Mouse (Mus musculus) embryonic facial prominence, embryonic 10.5 days (tissue): ENCODE measurements at regions not wholly inside any gene's neighbourhood (a gene's known extent, or its start where the extent isn't known, plus 50 kb on each side); places are given as distances from the start of the nearest gene placed in this dataset.

Experiments used
- DNase-seq: peaks from one replicate; pipeline ENCODE4 v3.0.0-alpha.2; 2017; ENCODE audit warnings: low spot score
- H3K27ac ChIP-seq: fragments of 300-500 bp; sonication (generic); replicated peaks from 2 replicates; pipeline ENCODE4 v1.5.1; 2016; ENCODE audit warnings: mild to moderate bottlenecking
- H3K27me3 ChIP-seq: fragments of 300-500 bp; sonication (generic); replicated peaks from 2 replicates; pipeline ENCODE4 v1.6.1; 2016; ENCODE audit warnings: low read depth, mild to moderate bottlenecking; ENCODE audit not compliant: poor library complexity, severe bottlenecking
- H3K36me3 ChIP-seq: fragments of 300-500 bp; sonication (generic); replicated peaks from 2 replicates; pipeline ENCODE4 v1.6.1; 2016; ENCODE audit warnings: mild to moderate bottlenecking, moderate library complexity
- H3K4me1 ChIP-seq: fragments of 300-500 bp; sonication (generic); 2 replicates; pipeline ENCODE4 v1.6.1; 2016
- H3K4me3 ChIP-seq: fragments of 300-500 bp; sonication (generic); 2 replicates; pipeline ENCODE4 v1.5.1; 2016; ENCODE audit warnings: mild to moderate bottlenecking, moderate library complexity
- H3K9me3 ChIP-seq: fragments of 300-500 bp; sonication (generic); 2 replicates; pipeline ENCODE4 v1.6.1; 2016; ENCODE audit warnings: mild to moderate bottlenecking
- WGBS: fragments of 180-500 bp; shearing (Covaris S2); methylation state at CpG from one replicate; pipeline ENCODE4 v1.1.7; 2016; 5-methylcytosine and 5-hydroxymethylcytosine counted together

DNA sequence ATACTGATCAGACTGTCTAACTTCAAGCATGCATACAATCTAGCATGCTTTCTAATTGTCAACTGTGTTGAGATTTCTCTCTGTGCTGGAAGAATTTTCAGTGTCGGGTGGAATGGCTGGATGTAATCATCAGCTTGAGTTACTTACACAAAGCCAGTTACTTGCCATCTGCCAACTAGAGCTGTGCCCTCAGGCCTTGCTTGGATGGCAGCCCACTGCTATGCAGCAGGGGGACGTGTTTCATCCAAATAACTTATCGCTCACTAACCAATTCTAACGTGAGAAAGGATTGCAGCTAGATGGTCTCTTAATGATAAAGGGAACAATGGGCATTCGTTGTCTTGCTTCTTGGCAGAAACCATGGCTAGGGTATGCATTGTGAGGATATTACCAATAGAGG is 131.3 kb upstream of the Peli2 start:
- 61% methylated on average over 5 of the region's 5 CpGs for WGBS
- H3K36me3 ChIP-seq, result no peaks in the 10 kb centered on the region
- H3K4me1 ChIP-seq, result peaks cover 26% of the 10 kb centered on the region
- no peak overlapping the region for H3K4me3 ChIP-seq
- no peak for DNase-seq
- H3K27me3 ChIP-seq, result no peaks in the 10 kb centered on the region
- H3K27ac ChIP-seq, result no peak overlapping the region
- no peaks in the 10 kb centered on the region; the same call in 1 of the 2 replicates for H3K9me3 ChIP-seq

DNA sequence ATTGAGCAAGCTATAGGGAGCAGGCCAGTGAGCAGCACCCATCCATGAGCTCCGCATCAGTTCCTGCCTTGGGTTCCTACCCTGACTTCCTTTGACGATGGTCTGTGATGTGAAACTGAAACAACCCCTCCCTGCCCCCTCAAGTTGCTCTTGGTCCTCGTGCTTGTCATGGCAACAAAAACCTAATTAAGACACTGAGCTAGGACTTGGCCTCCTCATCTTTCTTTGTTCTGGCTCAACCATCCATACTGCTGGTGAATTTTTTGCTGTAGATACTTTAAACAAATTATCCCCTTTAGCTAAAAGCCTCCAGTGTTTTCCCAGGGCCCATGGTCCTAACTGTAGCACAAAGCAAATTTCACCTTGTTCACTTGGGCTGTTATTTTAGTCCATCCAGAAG is 129.9 kb upstream of the Peli2 start:
- Histone ChIP-seq H3K4me1 (peaks cover 25% of the 10 kb centered on the region), H3K36me3 (no peaks in the 10 kb centered on the region), H3K27me3 (no peaks in the 10 kb centered on the region), H3K9me3 (no peaks in the 10 kb centered on the region), H3K27ac (no peak overlapping the region), H3K4me3 (no peak overlapping the region)
- DNase-seq, result no peak
- WGBS, result 77% methylated on average over 3 of the region's 3 CpGs

DNA sequence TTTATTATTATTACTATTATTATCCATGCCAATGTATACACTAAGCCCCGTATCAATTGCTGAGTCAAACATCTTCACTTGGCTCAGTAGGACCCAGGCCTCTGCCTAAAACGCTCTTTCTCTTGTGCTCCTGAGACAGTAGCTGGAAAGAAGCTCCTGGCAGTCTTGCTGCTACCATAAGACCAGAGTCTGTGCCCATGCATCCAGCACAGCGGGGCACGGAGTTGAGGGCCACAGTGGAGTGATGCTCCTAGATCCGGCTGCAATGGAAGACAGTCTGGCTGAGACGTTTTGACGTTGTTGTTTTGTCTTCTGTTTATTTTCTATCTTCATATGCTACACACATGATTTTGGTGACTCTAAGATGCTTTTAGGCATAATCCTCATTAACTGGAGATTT is 129.1 kb upstream of the Peli2 start:
- Histone ChIP-seq H3K4me3 (no peak overlapping the region), H3K36me3 (no peaks in the 10 kb centered on the region), H3K27ac (no peak overlapping the region), H3K27me3 (no peaks in the 10 kb centered on the region), H3K9me3 (no peaks in the 10 kb centered on the region), H3K4me1 (peaks cover 17% of the 10 kb centered on the region)
- 91% methylated on average over 7 of the region's 7 CpGs for WGBS
- no peak for DNase-seq

DNA sequence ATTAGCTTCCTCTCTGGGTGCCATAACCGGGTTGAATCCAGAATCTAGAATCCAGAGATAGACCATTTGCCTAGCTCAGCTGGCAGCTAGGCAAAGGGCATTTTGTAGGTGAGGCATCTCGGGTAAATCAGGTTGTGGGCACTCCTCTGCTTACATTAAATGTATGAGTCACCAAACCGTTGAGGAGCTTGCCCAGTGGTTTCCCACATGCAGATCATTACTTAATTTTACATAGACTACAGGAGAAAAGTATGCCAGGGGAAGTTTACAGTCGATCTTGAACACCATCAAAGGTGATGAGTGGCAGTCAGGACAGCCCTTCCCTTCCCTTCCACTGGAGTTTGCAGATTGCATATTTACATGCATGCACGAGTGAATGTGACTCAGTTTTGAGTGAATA is 128.5 kb upstream of the Peli2 start:
- H3K4me1 ChIP-seq, result peaks cover 12% of the 10 kb centered on the region
- no peak overlapping the region for H3K4me3 ChIP-seq
- no peaks in the 10 kb centered on the region for H3K36me3 ChIP-seq
- H3K27me3 ChIP-seq, result no peaks in the 10 kb centered on the region
- H3K27ac ChIP-seq, result no peak overlapping the region
- no peak for DNase-seq
- WGBS, result 78% methylated on average over 5 of the region's 5 CpGs
- H3K9me3 ChIP-seq, result no peaks in the 10 kb centered on the region

GRCm38 (mm10) chr14:47992851-47993250 is 127.8 kb upstream of the Peli2 start:
- 89% methylated on average over 5 of the region's 5 CpGs for WGBS
- no peaks in the 10 kb centered on the region for H3K9me3 ChIP-seq
- no peak overlapping the region for H3K27ac ChIP-seq
- DNase-seq, result no peak
- H3K4me1 ChIP-seq, result peaks cover 4% of the 10 kb centered on the region
- H3K27me3 ChIP-seq, result no peaks in the 10 kb centered on the region
- no peak overlapping the region for H3K4me3 ChIP-seq
- no peaks in the 10 kb centered on the region for H3K36me3 ChIP-seq

DNA sequence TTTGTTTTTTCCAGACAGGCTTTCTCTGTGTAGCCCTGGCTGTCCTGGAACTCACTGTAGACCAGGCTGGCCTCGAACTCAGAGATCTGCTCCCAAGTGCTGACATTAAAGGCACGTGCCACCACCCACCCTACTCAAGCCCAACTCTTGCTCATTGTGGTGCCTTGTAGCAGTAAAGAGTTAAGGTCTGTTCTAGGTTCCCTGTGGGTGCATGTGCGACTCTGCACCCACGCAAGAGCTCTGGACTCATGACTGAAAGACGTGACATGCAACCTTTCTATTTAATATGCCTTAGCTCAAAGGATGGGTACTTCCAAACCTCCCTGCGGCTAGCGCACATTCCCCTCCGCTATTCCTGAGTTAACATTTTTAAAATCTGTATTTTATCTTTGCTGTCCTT is 121.7 kb upstream of the Peli2 start:
- WGBS, result 95% methylated on average over 8 of the region's 8 CpGs
- Histone ChIP-seq H3K27me3 (no peaks in the 10 kb centered on the region), H3K27ac (no peak overlapping the region), H3K4me1 (no peaks in the 10 kb centered on the region), H3K4me3 (no peak overlapping the region), H3K36me3 (no peaks in the 10 kb centered on the region), H3K9me3 (no peaks in the 10 kb centered on the region)
- DNase-seq, result no peak

GRCm38 (mm10) chr14:48005092-48005928 is 115.3 kb upstream of the Peli2 start:
- no peak overlapping the region for H3K27ac ChIP-seq
- no peaks in the 10 kb centered on the region for H3K27me3 ChIP-seq
- H3K4me3 ChIP-seq, result no peak overlapping the region
- H3K4me1 ChIP-seq, result peaks cover 6% of the 10 kb centered on the region
- H3K36me3 ChIP-seq, result no peaks in the 10 kb centered on the region
- DNase-seq, result no peak
- 81% methylated on average over 6 of the region's 6 CpGs for WGBS
- H3K9me3 ChIP-seq, result no peaks in the 10 kb centered on the region

DNA sequence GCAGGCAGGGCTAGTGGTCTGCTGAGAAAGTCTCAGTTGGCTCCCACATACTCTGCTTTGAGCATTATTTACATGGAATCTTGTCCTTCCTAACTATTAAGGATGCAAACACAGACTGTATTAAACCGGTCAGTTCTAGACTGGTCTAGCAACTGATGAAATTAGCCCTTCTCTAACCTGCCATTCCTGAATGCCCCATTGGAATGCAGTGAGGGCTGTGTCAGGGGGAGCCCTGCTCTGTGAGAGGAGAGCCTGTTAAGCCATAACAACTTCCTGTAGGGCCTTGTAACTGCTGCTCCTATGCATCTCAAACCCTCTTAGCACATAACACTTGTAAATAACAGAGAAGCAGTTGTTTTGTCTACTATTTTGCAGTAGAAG is 114.7 kb upstream of the Peli2 start:
- DNase-seq, result no peak
- peaks cover 6% of the 10 kb centered on the region for H3K4me1 ChIP-seq
- H3K4me3 ChIP-seq, result no peak overlapping the region
- no peaks in the 10 kb centered on the region for H3K36me3 ChIP-seq
- 72% methylated on average over 1 of the region's 1 CpGs for WGBS
- H3K27me3 ChIP-seq, result no peaks in the 10 kb centered on the region
- no peaks in the 10 kb centered on the region for H3K9me3 ChIP-seq
- 0 out of 2 replicates have a peak overlapping the region, but pooled peaks have one; percentile 0 for H3K27ac ChIP-seq

GRCm38 (mm10) chr14:48012361-48013215 is 108.0 kb upstream of the Peli2 start:
- Histone ChIP-seq H3K4me3 (no peak overlapping the region), H3K27me3 (no peaks in the 10 kb centered on the region), H3K9me3 (0 out of 2 replicates have a peak, but pooled peaks cover 3% of the 10 kb centered on the region), H3K4me1 (no peaks in the 10 kb centered on the region), H3K36me3 (no peaks in the 10 kb centered on the region), H3K27ac (no peak overlapping the region)
- WGBS, result 75% methylated on average over 2 of the region's 2 CpGs
- DNase-seq, result no peak

DNA sequence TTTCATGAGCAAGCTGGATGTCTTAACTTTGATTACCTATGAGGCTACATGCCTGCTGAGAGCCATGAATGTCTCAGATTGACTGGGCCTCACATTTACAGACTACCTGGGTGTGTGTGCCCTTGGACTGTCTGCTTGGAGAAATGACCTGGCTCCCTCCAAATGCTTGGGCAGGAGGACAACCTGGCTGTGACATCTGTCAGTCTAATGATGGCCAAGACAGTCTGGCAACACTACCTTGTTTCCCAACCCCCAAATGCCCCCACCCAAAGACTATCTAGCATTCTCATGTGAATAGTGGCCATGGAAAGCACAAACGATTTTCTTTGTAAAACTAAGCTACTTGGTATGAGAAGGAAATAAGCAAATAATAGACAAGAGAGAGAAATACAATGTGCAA is 107.2 kb upstream of the Peli2 start:
- no peak overlapping the region for H3K4me3 ChIP-seq
- 0 out of 2 replicates have a peak, but pooled peaks cover 3% of the 10 kb centered on the region for H3K9me3 ChIP-seq
- H3K36me3 ChIP-seq, result no peaks in the 10 kb centered on the region
- H3K4me1 ChIP-seq, result no peaks in the 10 kb centered on the region
- DNase-seq, result no peak
- 79% methylated on average over 1 of the region's 1 CpGs for WGBS
- no peak overlapping the region for H3K27ac ChIP-seq
- H3K27me3 ChIP-seq, result no peaks in the 10 kb centered on the region

- Histone ChIP-seq H3K27ac (no peak overlapping the region), H3K27me3 (no peaks in the 10 kb centered on the region), H3K4me3 (no peak overlapping the region), H3K9me3 (0 out of 2 replicates have a peak, but pooled peaks cover 3% of the 10 kb centered on the region), H3K36me3 (no peaks in the 10 kb centered on the region), H3K4me1 (no peaks in the 10 kb centered on the region)
- DNase-seq, result no peak
- WGBS, result 86% methylated on average over 2 of the region's 2 CpGs
Measured at GRCm38 (mm10) chr14:48014776-48015175, 105.8 kb upstream of the Peli2 start.

- H3K27ac ChIP-seq, result no peak overlapping the region
- H3K9me3 ChIP-seq, result no peaks in the 10 kb centered on the region
- 86% methylated on average over 6 of the region's 6 CpGs for WGBS
- no peaks in the 10 kb centered on the region for H3K4me1 ChIP-seq
- no peaks in the 10 kb centered on the region for H3K27me3 ChIP-seq
- DNase-seq, result no peak
- no peak overlapping the region for H3K4me3 ChIP-seq
- no peaks in the 10 kb centered on the region for H3K36me3 ChIP-seq
Measured at GRCm38 (mm10) chr14:48017971-48018370, 102.7 kb upstream of the Peli2 start.

- no peaks in the 10 kb centered on the region for H3K27me3 ChIP-seq
- no peaks in the 10 kb centered on the region for H3K9me3 ChIP-seq
- H3K4me3 ChIP-seq, result no peak overlapping the region
- DNase-seq, result no peak
- no peaks in the 10 kb centered on the region for H3K4me1 ChIP-seq
- H3K36me3 ChIP-seq, result no peaks in the 10 kb centered on the region
- no peak overlapping the region for H3K27ac ChIP-seq
- 85% methylated on average over 5 of the region's 5 CpGs for WGBS
Measured at GRCm38 (mm10) chr14:48019331-48019730, 101.3 kb upstream of the Peli2 start.
